21 mouse cellular contexts compared by ENCODE assay signal in the genomic region with DNA sequence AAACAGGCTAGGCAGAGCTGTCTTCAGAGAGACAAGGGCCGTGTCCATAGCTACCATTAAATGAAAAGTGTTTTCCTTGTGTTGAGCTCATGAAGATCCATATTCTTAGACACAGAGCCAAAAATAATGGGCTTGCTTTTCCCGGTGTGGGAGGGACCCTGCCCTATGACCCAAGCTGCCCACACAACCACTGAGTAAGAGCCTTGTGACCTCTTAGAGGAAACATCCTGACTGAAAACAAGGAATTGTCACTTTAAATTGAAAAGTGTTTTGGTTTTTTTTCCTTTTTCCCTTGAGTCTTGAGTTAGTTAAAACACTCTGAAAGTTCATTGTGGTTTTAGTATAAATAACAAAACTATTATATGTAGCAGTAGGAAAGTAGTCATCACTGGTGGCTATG.
A peak's percentile ranks its signal among the peaks of the same experiment; 100 is the strongest.
DNase-seq lines count a peak whose midpoint lies in the region; TF ChIP-seq lines count a peak whose summit lies in the region.
"Had no signal": no experiment of that assay in that cellular context is flagged by ENCODE, and none has a peak within 500 bp of the region (broad histone marks: within the 10 kb centered on the region; RNA-seq: fewer than 3 reads in every experiment).

No protein-coding gene starts in this region.

- no peak for TF ChIP-seq CTCF in embryonic fibroblast, embryonic 13.5 days (IDR thresholded peaks at IDR 0.05; ENCODE audit: borderline replicate concordance, insufficient read depth, low read length)

- no peak overlapping the region for H3K4me3 ChIP-seq in embryonic fibroblast, embryonic 13.5 days (ENCODE audit: insufficient read depth, low read length)
- H3K4me3 ChIP-seq: embryonic facial prominence, embryonic 13.5 days; embryonic facial prominence, embryonic 15.5 days; forebrain, embryonic 13.5 days; forebrain, embryonic 15.5 days had no signal

- peak overlapping the region; percentile 57 for H3K27ac ChIP-seq in embryonic fibroblast, embryonic 13.5 days (ENCODE audit: insufficient read depth, low read length)
- H3K27ac ChIP-seq: embryonic facial prominence, embryonic 13.5 days; embryonic facial prominence, embryonic 15.5 days; forebrain, embryonic 13.5 days; forebrain, embryonic 15.5 days had no signal

- TF ChIP-seq POLR2A in embryonic fibroblast, embryonic 13.5 days (IDR thresholded peaks at IDR 0.05; ENCODE audit: low read depth, low read length), result no peak

- DNase-seq in 3134 (ENCODE audit: extremely low read depth, insufficient read length, low spot score), result peak; percentile 67
- DNase-seq in NIH3T3 (ENCODE audit: low read depth), result peak; percentile 80
- DNase-seq in spleen, postnatal 4 days (ENCODE audit: low spot score in 2 of 2), result no peak
- no peak for DNase-seq in urinary bladder, postnatal 10 days (ENCODE audit: low spot score)
- no peak for DNase-seq in urinary bladder, postnatal 36 days (ENCODE audit: low spot score in 2 of 2)
- DNase-seq: adrenal gland, adult 8-10 months; adrenal gland, postnatal 14 days; B cell, adult 2 months; cerebellum, adult 11 months; cerebellum, adult 18-20 months; cerebellum, adult 8-10 months; cerebellum, adult 9-11 months; cerebellum, postnatal 14 days; cerebellum, postnatal 36 days; embryo, embryonic 11 days; forebrain, postnatal 0 days had no signal

- H3K4me1 ChIP-seq in embryonic fibroblast, embryonic 13.5 days (ENCODE audit: control insufficient read depth, insufficient read depth, low read length), result peaks cover 7% of the 10 kb centered on the region
- H3K4me1 ChIP-seq: embryonic facial prominence, embryonic 13.5 days; forebrain, embryonic 13.5 days; forebrain, embryonic 15.5 days had no signal

Comparison
In these comparisons a context has a peak if more than half of its experiments do, and no peak if none do; other contexts are left out.
1. DNase-seq: peak in 3134 (single experiment) and NIH3T3 (single experiment); none in spleen, postnatal 4 days (0 of 2), urinary bladder, postnatal 10 days (single experiment) and urinary bladder, postnatal 36 days (0 of 2).